Mouse (Mus musculus) c-Kit-positive CD71-positive TER-119-negative erythroid progenitor cells, embryonic 14.5 days (primary cell): ENCODE data around the gene 0610009B22Rik.
"Not testable (repeated sequence)": the region's sequence is repeated elsewhere in the genome, so short reads cannot be mapped to it uniquely, and the experiment has no call there.

Experiments
- DNase-seq: peaks from one replicate; pipeline ENCODE4 v3.0.0-alpha.2; 2013; ENCODE audit warnings: low read depth

Gene 0610009B22Rik

GRCm38 (mm10) chr11:51688330-51689328 is at the start of gene 0610009B22Rik:
Gene 0610009B22Rik (minus strand): TSS chr11:51688874.
- peak; percentile 99 for DNase-seq

- not testable (repeated sequence) for DNase-seq
Observed at GRCm38 (mm10) chr11:51734218-51734617, 45.5 kb upstream of the 0610009B22Rik start.

GRCm38 (mm10) chr11:51732883-51733282 is 44.2 kb upstream of the 0610009B22Rik start:
- no peak for DNase-seq

DNA sequence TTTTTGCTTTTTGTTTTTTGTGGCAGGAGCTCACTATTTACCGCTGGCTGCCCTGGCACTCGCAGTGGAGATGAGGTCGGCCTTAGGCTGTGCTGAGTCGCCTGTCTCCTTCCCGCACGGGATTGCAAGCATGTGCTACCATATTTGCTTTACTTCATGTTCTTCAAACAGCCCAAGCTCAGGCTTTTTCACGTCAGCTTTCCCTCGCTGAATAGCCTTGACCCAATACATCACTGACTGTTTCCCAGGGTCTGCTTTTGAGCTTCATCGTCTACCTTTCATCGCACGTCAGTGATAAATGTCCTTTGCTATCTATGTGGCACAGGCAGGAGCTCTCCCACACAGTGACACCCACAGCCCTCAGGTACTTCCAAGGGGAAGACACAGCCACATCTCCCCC is 32.4 kb upstream of the 0610009B22Rik start:
- no peak for DNase-seq

DNA sequence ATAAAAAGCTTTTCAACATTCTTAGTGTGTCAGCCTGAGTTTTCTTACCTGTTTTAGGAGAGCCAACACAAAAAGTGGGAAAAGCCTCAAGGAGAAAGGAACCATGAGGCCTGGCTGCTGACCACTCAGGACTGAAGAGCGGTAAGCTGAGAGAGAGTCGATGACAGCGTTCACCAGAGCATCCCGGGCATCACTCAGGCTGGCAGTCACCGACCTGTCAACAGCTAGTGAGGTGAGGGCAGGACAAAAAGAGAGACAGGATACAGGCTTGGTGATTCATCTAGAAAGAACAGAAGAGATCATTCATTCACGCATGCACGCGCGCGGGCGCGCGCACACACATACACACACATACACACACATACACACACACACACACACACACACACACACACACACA is 18.4 kb upstream of the 0610009B22Rik start:
- DNase-seq, result no peak

DNA sequence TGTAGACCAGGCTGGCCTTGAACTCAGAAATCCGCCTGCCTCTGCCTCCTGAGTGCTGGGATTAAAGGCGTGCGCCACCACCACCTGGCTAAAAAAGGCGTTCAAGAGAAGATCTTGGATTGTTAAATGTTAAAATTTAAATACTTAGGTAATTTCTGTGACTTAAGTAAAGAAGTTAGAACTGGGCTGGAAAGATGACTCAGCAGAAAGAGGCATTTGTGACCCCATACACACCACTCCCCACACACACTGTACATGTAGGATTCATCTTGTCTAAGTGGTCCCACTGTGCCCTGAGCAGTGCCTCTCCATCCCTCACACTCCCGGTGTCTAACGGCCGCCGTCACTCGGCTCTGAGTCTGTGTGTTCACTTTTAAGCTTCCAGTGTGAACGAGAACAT is 17.8 kb upstream of the 0610009B22Rik start:
- DNase-seq, result no peak

DNA sequence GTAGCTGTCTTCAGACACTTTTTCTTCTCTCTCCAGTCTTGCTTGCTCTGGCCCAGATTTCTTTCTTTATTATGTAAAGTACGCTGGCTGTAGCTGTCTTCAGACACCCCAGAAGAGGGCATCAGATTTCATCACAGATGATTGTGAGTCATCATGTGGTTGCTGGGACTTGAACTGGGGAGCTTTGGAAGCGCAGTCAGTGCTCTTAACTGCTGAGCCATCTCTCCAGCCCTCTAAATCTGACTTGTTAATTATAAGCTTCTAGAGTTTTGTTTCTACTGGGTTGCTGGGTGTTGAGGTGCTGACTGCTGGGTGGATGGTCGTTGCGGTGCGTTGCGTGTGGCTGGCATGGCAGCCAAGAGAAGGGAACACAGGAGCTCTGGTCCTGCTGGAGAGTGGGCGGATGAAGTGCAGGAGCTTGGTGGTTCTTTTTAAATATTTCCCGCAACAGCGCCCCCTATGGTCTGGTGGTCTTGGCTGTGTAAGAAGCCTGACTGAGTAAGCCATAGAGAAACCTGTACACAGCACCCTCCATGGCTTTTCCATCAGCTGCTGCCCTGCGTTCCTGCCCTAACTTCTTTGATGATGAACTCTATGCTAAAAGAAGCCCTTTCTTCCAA is 14.8 kb upstream of the 0610009B22Rik start:
- DNase-seq, result peak; percentile 47

DNA sequence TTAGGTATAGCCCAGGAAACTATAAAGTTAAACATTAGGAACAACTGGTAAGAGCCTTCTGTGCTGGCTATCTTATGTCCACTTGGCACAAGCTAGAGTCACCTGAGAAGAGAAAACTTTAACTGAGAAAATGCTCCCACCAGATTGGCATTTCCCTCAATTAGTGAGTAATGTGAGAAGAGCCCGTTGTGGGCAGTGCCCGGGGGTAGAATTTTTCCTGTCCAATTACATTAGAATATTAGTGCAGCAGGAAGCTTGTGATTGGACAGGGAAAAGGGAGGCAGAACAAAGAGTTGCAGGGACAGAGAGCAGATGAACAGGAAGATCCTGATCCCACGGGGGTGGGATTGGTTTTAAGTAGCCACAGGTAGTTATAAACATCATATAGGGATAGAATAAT is 14.2 kb upstream of the 0610009B22Rik start:
- DNase-seq, result no peak

DNA sequence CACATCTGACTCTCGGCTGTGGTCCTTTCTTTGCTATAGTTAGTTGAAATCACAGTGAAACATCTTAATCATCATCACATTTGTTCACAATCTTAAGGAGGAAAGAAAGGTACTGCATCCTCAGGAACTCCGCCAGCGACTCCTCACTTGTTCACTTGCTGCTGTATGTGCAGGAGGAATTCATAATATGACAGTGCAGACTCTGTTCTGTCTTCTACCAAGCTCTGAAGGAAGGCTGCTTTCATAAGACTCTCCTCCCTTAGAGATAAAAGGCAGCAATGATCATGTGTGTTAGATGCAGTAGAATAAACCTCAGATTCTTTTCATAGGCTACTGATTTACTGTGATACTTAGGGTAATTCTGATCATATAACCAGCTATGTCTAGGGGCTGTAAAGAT is 6.3 kb upstream of the 0610009B22Rik start:
- no peak for DNase-seq

DNA sequence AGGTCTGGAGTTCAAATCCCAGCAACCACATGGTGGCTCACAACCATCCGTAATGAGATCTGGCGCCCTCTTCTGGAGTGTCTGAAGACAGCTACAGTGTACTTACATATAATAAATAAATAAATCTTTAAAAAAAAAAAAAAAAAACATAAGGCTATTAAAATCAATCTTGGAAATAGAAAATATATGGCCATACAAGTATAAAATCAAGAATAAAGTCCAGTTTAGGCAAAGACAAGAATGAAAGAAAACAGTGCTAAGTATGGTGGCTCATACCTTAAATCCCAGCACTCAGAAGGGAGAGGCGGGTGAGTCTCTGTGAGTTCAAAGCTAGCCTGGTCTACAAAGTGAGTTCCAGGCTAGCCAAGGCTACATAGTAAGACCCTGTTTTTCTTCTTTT is 1.9 kb upstream of the 0610009B22Rik start:
- DNase-seq, result not testable (repeated sequence)

GRCm38 (mm10) chr11:51689343-51689742 is 669 bp upstream of the 0610009B22Rik start:
- no peak for DNase-seq

DNA sequence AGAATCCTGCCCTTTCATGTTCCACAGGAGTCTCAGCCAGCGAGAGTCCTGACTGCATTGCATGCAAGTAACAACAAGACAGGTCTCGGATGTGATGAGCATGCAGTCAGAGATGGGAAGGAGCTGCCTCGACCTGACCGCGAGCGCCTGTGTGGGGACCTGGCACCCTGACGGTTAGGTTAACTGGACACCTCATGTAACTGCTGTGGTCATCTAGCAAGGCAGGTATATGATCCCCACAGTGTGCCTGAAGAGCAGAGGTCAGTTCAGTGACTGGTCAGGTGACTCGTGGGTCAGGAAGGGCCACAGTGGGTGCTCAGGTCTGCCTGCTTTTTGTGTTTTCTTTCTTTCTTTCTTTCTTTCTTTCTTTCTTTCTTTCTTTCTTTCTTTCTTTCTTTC is 6.7 kb downstream of the 0610009B22Rik start:
- no peak for DNase-seq

- peak; percentile 78 for DNase-seq
Observed at GRCm38 (mm10) chr11:51681324-51681975, 7.2 kb downstream of the 0610009B22Rik start.

- no peak for DNase-seq
Observed at GRCm38 (mm10) chr11:51679466-51679865, 9.2 kb downstream of the 0610009B22Rik start.

- no peak for DNase-seq
Observed at GRCm38 (mm10) chr11:51677737-51678418, 10.8 kb downstream of the 0610009B22Rik start.

DNA sequence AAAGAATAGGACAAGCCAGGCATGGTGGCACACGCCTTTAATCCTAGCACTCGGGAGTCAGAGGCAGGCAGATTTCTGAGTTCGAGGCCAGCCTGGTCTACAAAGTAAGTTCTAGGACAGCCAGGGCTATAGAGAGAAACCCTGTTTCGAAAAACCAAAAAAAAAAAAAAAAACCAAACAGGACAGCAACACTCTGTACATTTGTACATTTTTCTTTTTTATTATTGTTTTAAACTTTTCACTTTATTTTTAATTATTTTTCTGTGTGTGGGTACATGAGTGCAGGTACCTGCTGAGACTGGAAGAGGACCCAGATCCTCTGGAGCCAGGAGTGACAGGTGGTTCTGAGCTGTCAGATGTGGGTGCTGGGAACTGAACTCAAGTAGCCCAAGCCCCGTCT is 13.3 kb downstream of the 0610009B22Rik start:
- DNase-seq, result no peak

GRCm38 (mm10) chr11:51673291-51673690 is 15.4 kb downstream of the 0610009B22Rik start:
- DNase-seq, result no peak

DNA sequence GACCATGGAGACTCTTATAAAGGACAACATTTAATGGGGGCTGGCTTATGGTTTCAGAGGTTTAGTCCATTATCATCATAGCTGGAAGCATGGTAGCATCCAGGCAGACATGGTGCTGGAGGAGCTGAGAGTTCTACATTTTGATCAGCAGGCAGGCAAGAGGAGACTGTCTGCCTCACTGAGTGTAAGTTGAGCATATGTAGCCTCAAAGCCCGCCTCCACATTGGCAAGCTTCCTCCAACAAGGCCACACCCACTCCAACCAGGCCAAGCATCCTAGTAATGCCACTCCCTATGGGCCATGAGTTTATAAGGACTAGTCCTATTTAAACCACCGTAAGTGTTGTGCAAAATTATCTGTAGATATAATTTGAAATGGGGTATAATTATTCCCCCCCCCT is 17.3 kb downstream of the 0610009B22Rik start:
- no peak for DNase-seq

- no peak for DNase-seq
Observed at GRCm38 (mm10) chr11:51670846-51671245, 17.8 kb downstream of the 0610009B22Rik start.

- DNase-seq, result not testable (repeated sequence)
Observed at GRCm38 (mm10) chr11:51664747-51665146, 23.9 kb downstream of the 0610009B22Rik start.

DNA sequence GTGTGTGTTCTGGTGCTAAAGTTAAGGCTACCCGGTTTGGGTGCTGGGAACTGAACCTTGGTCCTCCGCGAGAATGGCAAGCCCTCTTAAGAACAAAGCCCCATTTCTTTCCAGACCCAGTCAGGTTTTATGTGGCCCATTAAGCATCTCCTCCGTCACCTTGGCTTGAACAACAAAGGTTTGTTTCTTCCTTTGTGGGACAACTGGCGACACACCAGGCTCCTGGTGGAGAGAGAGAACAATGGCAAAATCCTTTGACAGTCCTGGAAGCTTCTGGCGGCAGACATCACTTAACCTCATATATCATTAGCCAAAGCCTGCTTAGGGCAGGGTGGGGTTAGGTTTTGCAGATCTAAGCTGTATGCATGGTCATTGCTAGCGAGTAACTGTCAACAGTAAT is 26.0 kb downstream of the 0610009B22Rik start:
- DNase-seq, result no peak

DNA sequence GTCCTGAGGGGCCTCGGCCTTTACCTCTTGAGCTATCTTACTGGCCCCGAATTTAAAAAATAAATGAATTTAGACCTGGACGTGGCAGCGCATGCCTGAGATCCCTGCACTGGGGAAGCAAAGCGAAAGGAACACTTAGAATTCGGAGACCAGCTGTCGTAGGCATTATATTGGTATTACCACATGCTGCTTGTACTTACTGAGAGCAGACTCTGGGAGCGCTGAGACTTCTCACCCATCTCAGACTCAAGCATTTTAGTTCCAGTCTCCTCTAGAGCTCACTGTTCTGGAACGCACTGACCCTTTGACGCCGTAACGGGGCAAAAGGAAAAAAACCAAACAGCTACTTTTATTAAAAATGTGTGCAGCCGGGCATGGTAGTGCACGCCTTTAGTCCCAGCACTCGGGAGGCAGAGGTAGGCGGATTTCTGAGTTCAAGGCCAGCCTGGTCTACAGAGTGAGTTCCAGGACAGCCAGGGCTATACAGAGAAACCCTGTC is 26.8 kb downstream of the 0610009B22Rik start:
- DNase-seq, result no peak
